Mouse (Mus musculus): ENCODE results near the gene Ccdc12.

DNA sequence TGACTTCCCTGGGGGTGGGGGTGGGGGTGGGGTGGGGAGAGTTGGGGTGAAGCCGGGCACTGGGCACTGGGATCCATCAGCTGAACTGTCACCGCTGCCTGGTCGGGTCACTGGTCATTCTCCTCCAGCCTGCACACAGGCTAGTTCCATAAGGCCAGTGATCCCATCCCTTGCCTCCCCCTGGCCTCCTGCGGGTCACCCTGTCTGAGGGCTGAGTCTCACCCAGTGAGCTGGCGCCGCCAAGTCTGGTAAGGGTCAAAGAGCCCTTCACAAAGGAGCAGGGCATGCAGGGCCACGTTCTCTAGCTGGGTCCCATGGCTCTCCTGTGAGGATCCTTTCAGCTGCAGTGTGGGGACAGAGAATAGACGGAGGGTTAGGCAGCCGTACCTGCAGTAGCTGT lies 12.5 kb upstream of the Ccdc12 start:
- TF ChIP-seq MEF2A (IDR thresholded peaks at IDR 0.05; ENCODE audit: borderline replicate concordance, low read depth, low read length), result no peak
- TF ChIP-seq KAT2A (IDR thresholded peaks at IDR 0.05; ENCODE audit: insufficient replicate concordance, low read length), result no peak
- no peak for TF ChIP-seq ZC3H11A (IDR thresholded peaks at IDR 0.05; ENCODE audit: low read depth, low read length)
- no peak for TF ChIP-seq ZKSCAN1 (IDR thresholded peaks at IDR 0.05; ENCODE audit: borderline replicate concordance, low read depth, low read length)
- TF ChIP-seq USF2 (conservative IDR thresholded peaks at IDR 0.05; ENCODE audit: low read depth, low read length), result no peak
- TF ChIP-seq HCFC1 (IDR thresholded peaks at IDR 0.05; ENCODE audit: low read depth, low read length), result no peak
- no peak for TF ChIP-seq PAX5 (IDR thresholded peaks at IDR 0.05; ENCODE audit: low read length)
- TF ChIP-seq UBTF (IDR thresholded peaks at IDR 0.05; ENCODE audit: low read depth, low read length), result no peak

Data from CH12.LX (cell line).